Mouse (Mus musculus) heart, adult 2 months (tissue): ENCODE measurements at regions not wholly inside any gene's neighbourhood (a gene's known extent, or its start where the extent isn't known, plus 50 kb on each side); places are given as distances from the start of the nearest gene placed in this dataset.
A peak's percentile ranks its signal among the peaks of the same experiment; 100 is the strongest.

Source experiments
- DNase-seq, 2 experiments: peaks; one replicate each; pipeline ENCODE4 v3.0.0; 2021
- H3K27ac ChIP-seq: fragments of 200-600 bp; 2 replicates; pipeline ENCODE4 v1.8.1; 2022
- H3K27me3 ChIP-seq: fragments of 200-500 bp; 2 replicates; pipeline ENCODE4 v1.6.1; 2012; ENCODE audit warnings: mild to moderate bottlenecking, low read length, inconsistent platforms, mixed read lengths; ENCODE audit not compliant: control insufficient read depth, insufficient read depth
- H3K36me3 ChIP-seq: fragments of 200-500 bp; 2 replicates; pipeline ENCODE4 v1.6.1; 2012; ENCODE audit warnings: low read length, inconsistent platforms; ENCODE audit not compliant: control insufficient read depth, insufficient read depth
- H3K4me1 ChIP-seq: fragments of 200-500 bp; 2 replicates; pipeline ENCODE4 v1.6.1; 2011; ENCODE audit warnings: low read length; ENCODE audit not compliant: control insufficient read depth, insufficient read depth
- H3K4me3 ChIP-seq: fragments of 200-600 bp; 2 replicates; pipeline ENCODE4 v1.8.1; 2022
- H3K79me2 ChIP-seq: fragments of 200-500 bp; replicated peaks from 2 replicates; pipeline ENCODE4 v1.6.1; 2012; ENCODE audit warnings: mild to moderate bottlenecking, inconsistent platforms, low read length, moderate library complexity, mixed read lengths; ENCODE audit not compliant: control insufficient read depth, insufficient read depth
- H3K9ac ChIP-seq: fragments of 200-500 bp; 2 replicates; pipeline ENCODE4 v1.6.1; 2012; ENCODE audit warnings: low read depth, mild to moderate bottlenecking, control low read depth, inconsistent platforms, low read length, mixed read lengths
- CTCF ChIP-seq: fragments of 200-600 bp; IDR thresholded peaks from 2 replicates; pipeline ENCODE4 v1.8.1; 2022; ENCODE audit warnings: antibody characterized with exemption, mild to moderate bottlenecking, moderate library complexity
- EP300 ChIP-seq: fragments of 200-500 bp; IDR thresholded peaks from 2 replicates; pipeline ENCODE4 v1.6.1; 2011; ENCODE audit warnings: low read depth, low read length, control low read depth; ENCODE audit not compliant: insufficient read depth
- POLR2A ChIP-seq: fragments of 200-500 bp; IDR thresholded peaks from 2 replicates; pipeline ENCODE4 v1.6.1; 2011; ENCODE audit warnings: mild to moderate bottlenecking, low read depth, low read length, control low read depth; ENCODE audit not compliant: insufficient read depth
- WGBS: fragments of 180-500 bp; shearing (Covaris S2); methylation state at CpG from one replicate; pipeline ENCODE4 v1.1.7; 2018; 5-methylcytosine and 5-hydroxymethylcytosine counted together
- intact Hi-C: fragments of 180-260 bp; cut with DNase I; formaldehyde crosslinking; loops from one replicate; pipeline ENCODE4 v1.15.1; 2025

DNA sequence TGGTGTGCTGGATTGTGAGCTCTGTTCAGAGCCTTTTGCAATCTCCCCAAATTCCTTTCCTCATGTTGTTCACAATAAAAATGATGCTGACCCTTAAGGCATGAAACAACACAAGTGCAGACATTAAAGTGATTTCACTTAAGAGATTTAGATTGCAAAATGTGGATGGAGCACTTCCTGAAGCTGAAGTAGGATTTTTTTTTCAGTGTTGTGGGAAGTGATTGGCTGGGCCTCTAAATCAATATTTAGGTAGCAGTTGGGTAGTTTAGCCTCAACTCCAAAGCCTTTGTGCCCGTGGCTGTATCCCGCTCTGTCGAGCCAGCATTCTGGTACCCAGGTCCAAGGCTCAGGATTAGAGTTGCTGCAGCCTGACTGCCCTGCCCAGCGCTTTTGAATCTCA is 133.0 kb downstream of the Zfp706 start:
- TF ChIP-seq EP300 (no peak), CTCF (no peak), POLR2A (no peak)
- H3K36me3 ChIP-seq, result no peaks in the 10 kb centered on the region; the same call in 1 of the 2 replicates
- intact Hi-C loops, result loop anchor here (5.0 kb wide), 1 partner anchor 63 kb away; no protein-coding TSS in a partner anchor
- 93% methylated on average over 4 of the region's 4 CpGs for WGBS
- no peak overlapping the region for H3K4me3 ChIP-seq
- H3K27me3 ChIP-seq, result no peaks in the 10 kb centered on the region
- no peak overlapping the region for H3K27ac ChIP-seq
- no peak overlapping the region for H3K9ac ChIP-seq
- H3K79me2 ChIP-seq, result no peaks in the 10 kb centered on the region
- no peak for DNase-seq
- H3K4me1 ChIP-seq, result peaks cover 9% of the 10 kb centered on the region

- no peaks in the 10 kb centered on the region for H3K27me3 ChIP-seq
- WGBS, result 61% methylated on average over 5 of the region's 5 CpGs
- H3K4me1 ChIP-seq, result peaks cover 4% of the 10 kb centered on the region
- H3K79me2 ChIP-seq, result no peaks in the 10 kb centered on the region
- H3K9ac ChIP-seq, result no peak overlapping the region
- H3K27ac ChIP-seq, result peak overlapping the region; percentile 64
- no peak for DNase-seq
- H3K4me3 ChIP-seq, result no peak overlapping the region
- TF ChIP-seq CTCF (no peak), POLR2A (no peak), EP300 (no peak)
- intact Hi-C loops, result loop anchor here (5.0 kb wide), 1 partner anchor 63 kb away; no protein-coding TSS in a partner anchor
- H3K36me3 ChIP-seq, result no peaks in the 10 kb centered on the region; the same call in 1 of the 2 replicates
These were observed 133.7 kb downstream of the Zfp706 start for GRCm38 (mm10) chr15:36873884-36874243.

- TF ChIP-seq EP300 (0 out of 2 replicates have a peak, but pooled peaks have one; percentile 18), CTCF (no peak)
- H3K27me3 ChIP-seq, result no peaks in the 10 kb centered on the region
- WGBS, result 9% methylated on average over 10 of the region's 10 CpGs
- no peak overlapping the region for H3K9ac ChIP-seq
- peaks cover 4% of the 10 kb centered on the region for H3K4me1 ChIP-seq
- H3K79me2 ChIP-seq, result no peaks in the 10 kb centered on the region
- peak; percentile 60 to 75 for DNase-seq
- H3K27ac ChIP-seq, result peak overlapping the region; percentile 64
- no peak overlapping the region for H3K4me3 ChIP-seq
- no peaks in the 10 kb centered on the region; the same call in 1 of the 2 replicates for H3K36me3 ChIP-seq
- intact Hi-C loops, result loop anchor here (5.0 kb wide), 1 partner anchor 64 kb away; no protein-coding TSS in a partner anchor
These were observed 134.3 kb downstream of the Zfp706 start for GRCm38 (mm10) chr15:36873058-36873883.

GRCm38 (mm10) chr15:36872566-36872965 is 135.0 kb downstream of the Zfp706 start:
- no peak overlapping the region for H3K9ac ChIP-seq
- intact Hi-C loops, result loop anchor here (5.0 kb wide), 1 partner anchor 65 kb away; no protein-coding TSS in a partner anchor
- no peak overlapping the region for H3K4me3 ChIP-seq
- DNase-seq, result no peak
- H3K27me3 ChIP-seq, result no peaks in the 10 kb centered on the region
- 78% methylated on average over 2 of the region's 2 CpGs for WGBS
- TF ChIP-seq EP300 (no peak), POLR2A (no peak), CTCF (no peak)
- H3K4me1 ChIP-seq, result peaks cover 4% of the 10 kb centered on the region
- peak overlapping the region; percentile 64 for H3K27ac ChIP-seq
- H3K36me3 ChIP-seq, result no peaks in the 10 kb centered on the region; the same call in 1 of the 2 replicates
- no peaks in the 10 kb centered on the region for H3K79me2 ChIP-seq

DNA sequence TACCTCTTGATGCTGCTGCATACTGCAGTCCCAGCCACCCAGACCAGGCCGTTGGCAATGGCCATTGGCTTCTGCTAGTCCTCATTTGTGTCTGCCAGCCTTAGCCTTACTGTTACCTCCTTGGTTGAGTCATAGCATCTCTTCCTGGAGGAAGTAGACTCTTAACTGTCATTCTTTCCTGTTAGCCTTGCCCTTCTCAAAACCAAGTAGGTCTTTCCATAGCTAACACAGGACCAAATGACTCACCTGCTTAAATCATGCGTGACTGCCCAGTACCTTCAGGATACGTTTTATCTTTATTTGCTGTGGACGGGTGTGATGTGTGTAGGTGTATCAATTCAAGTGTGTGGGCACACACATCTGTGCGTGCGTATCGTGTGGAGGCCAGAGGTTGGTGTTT is 136.9 kb downstream of the Zfp706 start:
- H3K27ac ChIP-seq, result no peak overlapping the region
- 90% methylated on average over 7 of the region's 7 CpGs for WGBS
- H3K79me2 ChIP-seq, result no peaks in the 10 kb centered on the region
- no peak overlapping the region for H3K9ac ChIP-seq
- TF ChIP-seq CTCF, result no peak
- TF ChIP-seq POLR2A, result no peak
- no peak for TF ChIP-seq EP300
- no peaks in the 10 kb centered on the region; the same call in 1 of the 2 replicates for H3K36me3 ChIP-seq
- H3K27me3 ChIP-seq, result no peaks in the 10 kb centered on the region
- no peak for DNase-seq
- H3K4me1 ChIP-seq, result peaks cover 4% of the 10 kb centered on the region
- intact Hi-C loops, result loop anchor here (5.0 kb wide), 1 partner anchor 67 kb away; no protein-coding TSS in a partner anchor
- no peak overlapping the region for H3K4me3 ChIP-seq

DNA sequence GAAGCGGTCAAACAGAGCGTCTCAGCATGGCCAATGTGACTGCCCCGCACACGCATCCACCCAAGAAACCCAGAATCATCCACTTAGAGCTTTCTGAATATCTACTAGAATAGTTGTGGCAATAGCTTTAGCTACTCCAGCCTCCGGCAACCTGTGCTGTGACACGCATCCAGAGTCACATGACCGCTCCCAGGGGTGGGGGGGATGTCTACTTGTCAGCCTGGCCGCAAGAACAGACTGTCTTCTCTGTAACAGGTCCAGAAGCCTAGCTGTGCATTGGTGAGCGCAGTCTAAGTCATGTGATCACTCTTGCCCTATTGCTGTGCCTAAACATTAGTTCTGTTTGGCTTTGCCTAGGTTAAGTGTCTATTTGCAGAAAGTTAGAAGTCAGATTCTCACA is 137.5 kb downstream of the Zfp706 start:
- H3K4me3 ChIP-seq, result no peak overlapping the region
- H3K79me2 ChIP-seq, result no peaks in the 10 kb centered on the region
- intact Hi-C loops, result loop anchor here (5.0 kb wide), 1 partner anchor 67 kb away; no protein-coding TSS in a partner anchor
- no peaks in the 10 kb centered on the region; the same call in 1 of the 2 replicates for H3K36me3 ChIP-seq
- H3K27ac ChIP-seq, result no peak overlapping the region
- DNase-seq, result no peak
- H3K27me3 ChIP-seq, result no peaks in the 10 kb centered on the region
- H3K4me1 ChIP-seq, result peaks cover 4% of the 10 kb centered on the region
- H3K9ac ChIP-seq, result no peak overlapping the region
- no peak for TF ChIP-seq POLR2A
- TF ChIP-seq EP300, result no peak
- no peak for TF ChIP-seq CTCF
- 95% methylated on average over 9 of the region's 9 CpGs for WGBS
